8 mouse cellular contexts compared by ENCODE assay signal in the genomic region with DNA sequence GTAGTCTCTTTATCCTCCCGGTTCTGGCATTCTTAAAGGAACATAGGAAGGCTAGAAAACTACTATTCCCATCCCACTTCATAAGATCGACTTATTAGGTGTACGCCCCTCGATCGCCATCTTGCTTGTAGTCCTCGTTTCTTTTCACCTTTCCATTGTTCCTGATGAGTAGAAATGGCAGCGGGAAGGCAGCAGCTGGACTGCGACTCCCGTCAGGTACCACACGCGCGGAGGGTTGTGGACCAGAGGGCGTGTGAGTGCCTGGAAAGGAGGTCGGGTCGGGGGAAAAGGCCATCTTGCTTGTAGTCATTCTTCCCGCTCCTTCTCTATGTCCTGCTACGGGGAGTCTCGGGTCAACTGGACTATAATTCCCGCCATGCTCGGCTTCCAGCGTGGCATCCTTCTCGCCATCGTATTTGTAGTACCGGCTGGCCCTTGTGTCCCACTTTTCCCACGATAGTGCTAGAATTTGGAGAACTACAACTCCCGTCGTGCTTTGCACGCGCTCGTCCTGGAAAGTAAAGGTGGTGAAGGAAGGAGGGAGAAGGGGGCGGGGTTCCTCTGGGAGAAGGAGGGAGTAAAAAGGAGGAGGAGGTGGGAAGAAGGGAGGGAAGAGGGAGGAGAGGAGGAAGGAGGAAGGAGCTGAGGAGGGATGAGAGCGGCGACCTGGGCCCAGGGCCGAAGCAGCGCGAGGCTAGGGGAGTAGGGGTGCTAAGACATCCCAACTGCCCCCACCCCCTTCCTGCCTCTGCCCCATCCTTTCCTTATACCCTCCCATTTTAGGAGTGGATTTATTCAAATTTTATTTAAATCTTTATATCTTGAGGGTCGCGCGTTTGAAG. TPM values are rescaled to one million over a fixed set of nuclear protein-coding genes. Genes with fewer than 3 reads are reported as not detected.
DNase-seq lines count a peak whose midpoint lies in the region; ATAC-seq lines count a peak whose summit lies in the region.

No protein-coding gene starts in this region.

- H3K9ac ChIP-seq in hindbrain, embryonic 14.5 days, result peak overlapping the region; percentile 90

- peaks cover 16% of the 10 kb centered on the region; the same call in 1 of the 2 replicates for H3K4me1 ChIP-seq in hindbrain, embryonic 14.5 days (replicated peaks; ENCODE audit: control insufficient read depth, insufficient read depth, low read length)

- peak; percentile 99 for DNase-seq in R1 (ENCODE audit: low read depth, low spot score)
- peak; percentile 94 to 97 for DNase-seq in cerebellum, postnatal 25 days
- DNase-seq in frontal cortex, postnatal 25 days (ENCODE audit: low spot score in 2 of 2), result peak; percentile 89 to 94
- DNase-seq in hindbrain, embryonic 14.5 days (ENCODE audit: low spot score), result peak; percentile 98
- peak; percentile 97 for DNase-seq in layer of hippocampus, postnatal 36 days
- peak; percentile 99 for DNase-seq in lung, postnatal 36 days
- peak; percentile 98 for DNase-seq in retina, postnatal 7 days (ENCODE audit: low read depth, low spot score)
- DNase-seq in urinary bladder, adult 2 months (ENCODE audit: low spot score), result peak; percentile 73

- ATAC-seq in hindbrain, embryonic 14.5 days (ENCODE audit: low FRiP score), result peak; percentile 91

- peak overlapping the region; percentile 89 for H3K27ac ChIP-seq in hindbrain, embryonic 14.5 days

- H3K4me3 ChIP-seq in hindbrain, embryonic 14.5 days (replicated peaks; ENCODE audit: low read length), result peak overlapping the region; percentile 92

- peak overlapping the region; percentile 66 for H3K4me2 ChIP-seq in hindbrain, embryonic 14.5 days (replicated peaks)

- under 1% methylated on average over 39 of the region's 39 CpGs for WGBS in hindbrain, embryonic 14.5 days

- peaks cover 27% of the 10 kb centered on the region for H3K36me3 ChIP-seq in hindbrain, embryonic 14.5 days (replicated peaks; ENCODE audit: control insufficient read depth, insufficient read depth)

- H3K27me3 ChIP-seq in hindbrain, embryonic 14.5 days (ENCODE audit: control insufficient read depth, insufficient read depth, low read length), result no peaks in the 10 kb centered on the region

- no peaks in the 10 kb centered on the region for H3K9me3 ChIP-seq in hindbrain, embryonic 14.5 days (ENCODE audit: control insufficient read depth, low read length)

RNA-seq across cellular contexts. Expression of a gene that starts 1.5 kb away (rescaled TPM):
- polyA plus RNA-seq in hindbrain, embryonic 14.5 days (2014; fragmentation: Nextera tagmentation; extraction: Ambion mirVana), result 5.6 and 6.9 TPM in 2 replicates
- total RNA-seq in layer of hippocampus, postnatal 36 days (2021), result 10 to 100 TPM; 63.5 to 65.2 TPM
- 14.5 and 15.5 TPM in 2 replicates for polyA plus RNA-seq in urinary bladder, adult 2 months (2012; rRNA removed)

RNA-seq across cellular contexts. Expression of a gene that starts 13.9 kb away (rescaled TPM):
- polyA plus RNA-seq in hindbrain, embryonic 14.5 days (2014; fragmentation: Nextera tagmentation; extraction: Ambion mirVana), result 0.25 TPM in 1 of 2 replicates, not detected in the other
- not detected for total RNA-seq in layer of hippocampus, postnatal 36 days (2021)
- not detected in 2 replicates for polyA plus RNA-seq in urinary bladder, adult 2 months (2012; rRNA removed)

RNA-seq across cellular contexts. Expression of a gene that starts 23.7 kb away (rescaled TPM):
- polyA plus RNA-seq in hindbrain, embryonic 14.5 days (2014; fragmentation: Nextera tagmentation; extraction: Ambion mirVana), result 4.8 and 7.3 TPM in 2 replicates
- total RNA-seq in layer of hippocampus, postnatal 36 days (2021), result 10 to 100 TPM; 31.1 to 32.6 TPM
- 36.0 and 42.3 TPM in 2 replicates for polyA plus RNA-seq in urinary bladder, adult 2 months (2012; rRNA removed)

RNA-seq across cellular contexts. Expression of a gene that starts 30.6 kb away (rescaled TPM):
- polyA plus RNA-seq in hindbrain, embryonic 14.5 days (2014; fragmentation: Nextera tagmentation; extraction: Ambion mirVana), result 18.7 and 19.1 TPM in 2 replicates
- total RNA-seq in layer of hippocampus, postnatal 36 days (2021), result 10 to 100 TPM; 46.2 to 46.9 TPM
- polyA plus RNA-seq in urinary bladder, adult 2 months (2012; rRNA removed), result 4.8 and 13.9 TPM in 2 replicates

RNA-seq across cellular contexts. Expression of a gene that starts 33.3 kb away (rescaled TPM):
- polyA plus RNA-seq in hindbrain, embryonic 14.5 days (2014; fragmentation: Nextera tagmentation; extraction: Ambion mirVana), result 3.1 and 4.2 TPM in 2 replicates
- 1 to 10 TPM; 2.1 to 2.4 TPM for total RNA-seq in layer of hippocampus, postnatal 36 days (2021)
- 11.0 and 13.7 TPM in 2 replicates for polyA plus RNA-seq in urinary bladder, adult 2 months (2012; rRNA removed)

Comparison
In these comparisons a context has a peak if more than half of its experiments do, and no peak if none do; other contexts are left out.
1. Peak in every context shown above with its lines: DNase-seq, ATAC-seq, H3K4me3 ChIP-seq and H3K27ac ChIP-seq.